Mouse (Mus musculus): ENCODE measurements around the gene Klc3. TPM values are rescaled to one million over a fixed set of nuclear protein-coding genes. Genes with fewer than 3 reads are reported as not detected.

Gene Klc3
- 0.31 and 0.70 TPM in 2 replicates for polyA plus RNA-seq (2015; fragmentation: Nextera tagmentation; extraction: Ambion mirVana)

- ATAC-seq (ENCODE audit: low read depth) (peak; percentile 69), DNase-seq (peak; percentile 71)
- Histone ChIP-seq H3K9ac (peak within 1 kb of the TSS; percentile 64), H3K9me3 (replicated peaks) (peaks cover 8% of the 10 kb centered on the region), H3K4me3 (replicated peaks) (peak within 1 kb of the TSS; percentile 64), H3K4me2 (peak within 1 kb of the TSS; percentile 93), H3K36me3 (no peaks in the 10 kb centered on the region), H3K4me1 (replicated peaks) (peaks cover 28% of the 10 kb centered on the region), H3K27ac (no peak within 1 kb of the TSS), H3K27me3 (peaks cover 74% of the 10 kb centered on the region)
- 1% methylated on average over 60 of the region's 62 CpGs for WGBS (ENCODE audit: insufficient replicate concordance)
These were observed at the start of gene Klc3 for GRCm38 (mm10) chr7:19403731-19404296. Gene Klc3 (minus strand): TSS chr7:19404104.

GRCm38 (mm10) chr7:19449165-19449564, 45.3 kb upstream of the Klc3 start:
- H3K4me1 ChIP-seq (replicated peaks) = no peaks in the 10 kb centered on the region
- H3K27ac ChIP-seq = no peak overlapping the region
- WGBS (ENCODE audit: insufficient replicate concordance) = 89% methylated on average over 12 of the region's 12 CpGs
- ATAC-seq (ENCODE audit: low read depth) (no peak), DNase-seq (no peak)
- peaks cover 20% of the 10 kb centered on the region for H3K36me3 ChIP-seq
- no peak overlapping the region for H3K9ac ChIP-seq
- no peaks in the 10 kb centered on the region for H3K9me3 ChIP-seq (replicated peaks)
- H3K4me3 ChIP-seq (replicated peaks) = no peak overlapping the region
- no peaks in the 10 kb centered on the region for H3K27me3 ChIP-seq
- no peak overlapping the region for H3K4me2 ChIP-seq

- no peak overlapping the region for H3K27ac ChIP-seq
- peaks cover 2% of the 10 kb centered on the region for H3K4me1 ChIP-seq (replicated peaks)
- H3K9me3 ChIP-seq (replicated peaks) = no peaks in the 10 kb centered on the region
- ATAC-seq (ENCODE audit: low read depth) = no peak
- H3K4me3 ChIP-seq (replicated peaks) = no peak overlapping the region
- H3K27me3 ChIP-seq = no peaks in the 10 kb centered on the region
- 79% methylated on average over 16 of the region's 16 CpGs for WGBS (ENCODE audit: insufficient replicate concordance)
- H3K9ac ChIP-seq = no peak overlapping the region
- no peak for DNase-seq
- H3K4me2 ChIP-seq = no peak overlapping the region
- H3K36me3 ChIP-seq = peaks cover 24% of the 10 kb centered on the region
These were observed 43.8 kb upstream of the Klc3 start for GRCm38 (mm10) chr7:19447689-19448088.

- WGBS (ENCODE audit: insufficient replicate concordance) = 79% methylated on average over 12 of the region's 12 CpGs
- ATAC-seq (ENCODE audit: low read depth) (no peak), DNase-seq (no peak)
- no peak overlapping the region for H3K9ac ChIP-seq
- H3K27ac ChIP-seq = no peak overlapping the region
- no peak overlapping the region for H3K4me2 ChIP-seq
- no peaks in the 10 kb centered on the region for H3K27me3 ChIP-seq
- peaks cover 17% of the 10 kb centered on the region for H3K4me1 ChIP-seq (replicated peaks)
- no peak overlapping the region for H3K4me3 ChIP-seq (replicated peaks)
- no peaks in the 10 kb centered on the region for H3K9me3 ChIP-seq (replicated peaks)
- peaks cover 26% of the 10 kb centered on the region for H3K36me3 ChIP-seq
These were observed 40.9 kb upstream of the Klc3 start for GRCm38 (mm10) chr7:19444801-19445200.

GRCm38 (mm10) chr7:19443344-19443743, 39.4 kb upstream of the Klc3 start:
- Histone ChIP-seq H3K4me3 (replicated peaks) (no peak overlapping the region), H3K27ac (no peak overlapping the region), H3K27me3 (no peaks in the 10 kb centered on the region), H3K9ac (no peak overlapping the region), H3K4me1 (replicated peaks) (peaks cover 17% of the 10 kb centered on the region), H3K9me3 (replicated peaks) (no peaks in the 10 kb centered on the region), H3K36me3 (peaks cover 29% of the 10 kb centered on the region), H3K4me2 (no peak overlapping the region)
- peak; percentile 51 for DNase-seq
- 36% methylated on average over 3 of the region's 3 CpGs for WGBS (ENCODE audit: insufficient replicate concordance)
- ATAC-seq (ENCODE audit: low read depth) = no peak

GRCm38 (mm10) chr7:19441448-19442091, 37.7 kb upstream of the Klc3 start:
- DNase-seq = no peak
- WGBS (ENCODE audit: insufficient replicate concordance) = 31% methylated on average over 9 of the region's 9 CpGs
- Histone ChIP-seq H3K27me3 (no peaks in the 10 kb centered on the region), H3K27ac (peak overlapping the region; percentile 54), H3K4me3 (replicated peaks) (no peak overlapping the region), H3K4me2 (no peak overlapping the region), H3K4me1 (replicated peaks) (peaks cover 17% of the 10 kb centered on the region), H3K9ac (no peak overlapping the region), H3K36me3 (peaks cover 26% of the 10 kb centered on the region), H3K9me3 (replicated peaks) (no peaks in the 10 kb centered on the region)
- ATAC-seq (ENCODE audit: low read depth) = peak; percentile 59

- WGBS (ENCODE audit: insufficient replicate concordance) = 76% methylated on average over 9 of the region's 9 CpGs
- H3K36me3 ChIP-seq = peaks cover 66% of the 10 kb centered on the region
- no peak overlapping the region for H3K4me2 ChIP-seq
- H3K4me3 ChIP-seq (replicated peaks) = no peak overlapping the region
- no peaks in the 10 kb centered on the region for H3K9me3 ChIP-seq (replicated peaks)
- H3K27me3 ChIP-seq = no peaks in the 10 kb centered on the region
- ATAC-seq (ENCODE audit: low read depth) (no peak), DNase-seq (no peak)
- H3K4me1 ChIP-seq (replicated peaks) = peaks cover 9% of the 10 kb centered on the region
- H3K27ac ChIP-seq = no peak overlapping the region
- H3K9ac ChIP-seq = no peak overlapping the region
These were observed 33.1 kb upstream of the Klc3 start for GRCm38 (mm10) chr7:19437048-19437447.

- no peak for DNase-seq
- WGBS (ENCODE audit: insufficient replicate concordance) = 85% methylated on average over 2 of the region's 2 CpGs
- ATAC-seq (ENCODE audit: low read depth) = no peak
- H3K9ac ChIP-seq = no peak overlapping the region
- peaks cover 71% of the 10 kb centered on the region for H3K36me3 ChIP-seq
- no peak overlapping the region for H3K4me3 ChIP-seq (replicated peaks)
- H3K4me2 ChIP-seq = no peak overlapping the region
- no peak overlapping the region for H3K27ac ChIP-seq
- H3K27me3 ChIP-seq = no peaks in the 10 kb centered on the region
- no peaks in the 10 kb centered on the region for H3K9me3 ChIP-seq (replicated peaks)
- peaks cover 3% of the 10 kb centered on the region for H3K4me1 ChIP-seq (replicated peaks)
These were observed 32.4 kb upstream of the Klc3 start for GRCm38 (mm10) chr7:19436276-19436675.

- ATAC-seq (ENCODE audit: low read depth) = no peak
These were observed 28.6 kb upstream of the Klc3 start for GRCm38 (mm10) chr7:19432475-19432874.

GRCm38 (mm10) chr7:19430402-19430801, 26.5 kb upstream of the Klc3 start:
- ATAC-seq (ENCODE audit: low read depth) (no peak), DNase-seq (no peak)
- Histone ChIP-seq H3K4me3 (replicated peaks) (no peak overlapping the region), H3K27me3 (no peaks in the 10 kb centered on the region), H3K9me3 (replicated peaks) (no peaks in the 10 kb centered on the region), H3K36me3 (peaks cover 88% of the 10 kb centered on the region), H3K4me2 (no peak overlapping the region), H3K4me1 (replicated peaks) (no peaks in the 10 kb centered on the region), H3K9ac (no peak overlapping the region), H3K27ac (no peak overlapping the region)
- WGBS (ENCODE audit: insufficient replicate concordance) = 79% methylated on average over 6 of the region's 6 CpGs

More at GRCm38 (mm10) chr7:19432475-19432874, 28.6 kb upstream of the Klc3 start:
- no peak overlapping the region for H3K9ac ChIP-seq
- no peak for DNase-seq
- no peaks in the 10 kb centered on the region for H3K4me1 ChIP-seq (replicated peaks)
- WGBS (ENCODE audit: insufficient replicate concordance) = 81% methylated on average over 2 of the region's 2 CpGs
- H3K4me2 ChIP-seq = no peak overlapping the region
- peaks cover 86% of the 10 kb centered on the region for H3K36me3 ChIP-seq
- H3K27ac ChIP-seq = no peak overlapping the region
- H3K27me3 ChIP-seq = no peaks in the 10 kb centered on the region
- H3K4me3 ChIP-seq (replicated peaks) = no peak overlapping the region
- no peaks in the 10 kb centered on the region for H3K9me3 ChIP-seq (replicated peaks)

- ATAC-seq (ENCODE audit: low read depth) (no peak), DNase-seq (no peak)
- no peak overlapping the region for H3K9ac ChIP-seq
- H3K4me2 ChIP-seq = no peak overlapping the region
- H3K27me3 ChIP-seq = no peaks in the 10 kb centered on the region
- no peak overlapping the region for H3K4me3 ChIP-seq (replicated peaks)
- no peak overlapping the region for H3K27ac ChIP-seq
- no peaks in the 10 kb centered on the region for H3K4me1 ChIP-seq (replicated peaks)
- H3K9me3 ChIP-seq (replicated peaks) = no peaks in the 10 kb centered on the region
- WGBS (ENCODE audit: insufficient replicate concordance) = 73% methylated on average over 8 of the region's 8 CpGs
- H3K36me3 ChIP-seq = peaks cover 81% of the 10 kb centered on the region
These were observed 25.8 kb upstream of the Klc3 start for GRCm38 (mm10) chr7:19429726-19430125.

All from liver, embryonic 13.5 days (tissue).